Mouse (Mus musculus) adrenal gland, postnatal 36 days (tissue): ENCODE data around the gene Olfr201. TPM values are rescaled to one million over a fixed set of nuclear protein-coding genes. Genes with fewer than 3 reads are reported as not detected.
"Not testable (repeated sequence)": the region's sequence is repeated elsewhere in the genome, so short reads cannot be mapped to it uniquely, and the experiment has no call there.

Experiments
- DNase-seq, 2 experiments: peaks; one replicate each; pipeline ENCODE4 v3.0.0; 2021; ENCODE audit warnings: mixed read lengths in 1 of 2
- long read RNA-seq, 2 experiments: library from polyadenylated mRNA; stranded (forward); transcript quantifications; one replicate each; pipeline ENCODE4 v2.0.0; 2021; ENCODE audit warnings: borderline sequencing depth in 2 of 2
- total RNA-seq, 2 experiments: library from RNA; stranded (reverse); gene quantifications; 2 replicates each; pipeline ENCODE4 v1.2.3; 2021

Gene Olfr201
- total RNA-seq = not detected
- long read RNA-seq, experiment 1 = 0 reads
- long read RNA-seq, experiment 2 = 0 reads

DNA sequence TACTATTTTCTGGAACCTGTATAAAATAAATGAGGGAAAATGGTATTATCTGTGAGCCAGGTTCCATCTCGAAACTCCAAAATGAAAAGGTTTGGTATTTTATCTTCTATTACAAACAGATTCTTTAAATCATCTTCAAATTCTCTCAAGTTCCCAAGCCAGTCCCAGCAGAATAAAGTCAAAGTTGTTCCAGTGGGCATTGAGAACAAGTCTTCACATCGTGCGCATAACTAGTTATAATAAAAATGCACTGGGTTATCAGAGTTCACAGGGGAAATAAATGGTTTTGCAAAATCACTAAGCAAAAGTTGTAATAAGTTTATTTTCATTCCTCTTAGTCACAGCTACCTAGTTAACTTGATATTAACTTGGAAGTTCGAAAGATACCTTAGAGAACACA is at the start of gene Olfr201:
Gene Olfr201, minus strand, starts transcription at position 101 of the 400 bp plus-strand sequence.
- DNase-seq = not testable (repeated sequence)

DNA sequence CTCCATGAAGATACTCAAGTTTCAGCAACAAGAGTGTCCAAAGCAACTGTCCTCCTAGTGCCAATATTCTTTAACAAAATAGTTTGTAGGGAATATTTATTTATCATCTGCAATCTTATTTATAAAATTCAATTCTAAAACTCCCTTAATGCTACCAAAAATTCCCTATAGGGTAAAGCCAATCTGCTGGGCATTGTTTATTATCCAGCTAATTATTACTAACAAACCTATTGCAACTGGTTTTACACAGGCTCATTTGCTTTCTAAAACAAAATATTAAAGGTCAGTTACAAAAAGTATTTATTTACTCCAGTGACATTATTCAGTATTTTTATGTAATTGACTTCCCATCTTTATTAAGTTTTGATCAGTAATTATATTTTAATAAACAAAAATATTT is 45.7 kb upstream of the Olfr201 start, which contains the start of gene Olfr204:
Gene Olfr204, minus strand, starts transcription at position 101 of the 400 bp plus-strand sequence.
- DNase-seq = no peak

DNA sequence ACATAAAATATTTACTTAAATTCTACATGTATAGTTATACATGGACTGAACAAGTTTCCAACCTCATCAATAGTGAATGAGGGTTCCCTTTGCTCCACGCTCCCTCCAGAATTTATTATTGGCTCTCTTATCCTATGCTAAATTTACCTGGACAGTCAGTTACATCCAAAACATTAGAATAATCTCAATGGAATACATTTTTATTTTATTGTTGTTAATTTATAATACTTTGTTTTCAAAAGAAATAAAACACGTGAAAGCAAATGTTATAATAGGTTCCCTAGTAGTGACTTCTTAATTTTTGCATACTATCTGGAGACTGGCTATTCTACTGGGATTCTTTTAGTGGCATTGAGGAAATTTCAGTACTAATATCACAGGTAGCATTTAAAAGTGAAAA is 26.1 kb upstream of the Olfr201 start, which contains the start of gene Olfr203:
Gene Olfr203, plus strand, starts transcription at position 301 of the 400 bp plus-strand sequence.
- no peak for DNase-seq

DNA sequence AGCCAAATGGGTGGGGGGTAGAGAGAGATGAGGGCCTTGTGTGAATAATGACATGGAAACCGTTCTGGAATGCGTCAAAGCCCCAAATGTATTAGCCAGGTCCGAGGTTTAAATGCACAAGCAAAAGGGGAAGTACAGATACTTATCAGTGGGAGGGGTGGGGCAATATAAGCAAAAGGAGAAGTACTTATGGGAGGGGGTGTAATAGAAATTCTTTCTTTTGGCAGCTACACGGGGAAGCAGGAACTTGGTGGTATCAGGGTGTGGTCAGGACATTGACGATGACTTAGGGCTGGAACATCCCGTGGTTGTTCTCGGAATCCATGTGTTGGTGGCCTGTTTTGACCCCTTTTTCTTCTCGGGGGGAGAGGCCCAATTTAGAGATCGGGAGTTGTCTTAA is 15.1 kb upstream of the Olfr201 start:
- DNase-seq = not testable (repeated sequence)

DNA sequence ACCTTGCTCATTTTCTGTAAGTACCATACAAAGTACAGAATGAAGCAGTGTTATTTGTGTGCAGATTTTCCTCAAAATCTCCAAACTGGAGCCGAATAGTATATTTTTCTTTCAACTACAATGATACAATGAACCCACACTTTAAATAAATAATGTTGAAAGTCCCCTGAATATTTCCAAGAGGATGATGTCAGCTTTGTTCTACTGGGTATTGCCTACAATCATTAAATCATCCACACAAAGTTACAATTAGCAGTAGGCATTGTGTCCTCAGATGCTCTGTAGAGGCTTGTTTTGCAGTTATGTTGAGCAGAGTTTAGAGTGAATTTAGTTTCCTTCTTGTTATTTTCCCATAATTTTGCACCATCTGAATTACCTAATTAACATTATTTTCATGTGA is 14.3 kb upstream of the Olfr201 start, which contains the start of gene Olfr202:
Gene Olfr202, minus strand, starts transcription at position 101 of the 400 bp plus-strand sequence.
- no peak for DNase-seq

DNA sequence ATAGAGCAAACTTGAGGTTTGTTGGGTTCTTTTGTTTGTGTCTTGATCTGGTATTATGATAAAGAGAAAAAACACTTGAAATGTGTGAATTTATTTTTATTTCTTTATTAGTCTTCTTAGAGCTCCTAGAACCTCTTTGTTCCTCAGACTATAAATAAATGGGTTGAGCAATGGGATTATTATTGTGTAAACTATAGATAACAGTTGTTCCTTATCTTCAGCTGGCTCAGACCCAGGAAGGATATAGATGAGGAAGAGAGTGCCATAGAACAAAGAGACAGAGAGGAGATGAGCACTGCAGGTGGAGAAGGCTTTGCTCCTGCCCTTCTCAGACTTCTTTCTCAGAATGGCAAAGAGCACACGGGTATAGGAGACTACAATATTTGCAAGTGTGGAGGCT is 11.0 kb upstream of the Olfr201 start:
- no peak for DNase-seq

DNA sequence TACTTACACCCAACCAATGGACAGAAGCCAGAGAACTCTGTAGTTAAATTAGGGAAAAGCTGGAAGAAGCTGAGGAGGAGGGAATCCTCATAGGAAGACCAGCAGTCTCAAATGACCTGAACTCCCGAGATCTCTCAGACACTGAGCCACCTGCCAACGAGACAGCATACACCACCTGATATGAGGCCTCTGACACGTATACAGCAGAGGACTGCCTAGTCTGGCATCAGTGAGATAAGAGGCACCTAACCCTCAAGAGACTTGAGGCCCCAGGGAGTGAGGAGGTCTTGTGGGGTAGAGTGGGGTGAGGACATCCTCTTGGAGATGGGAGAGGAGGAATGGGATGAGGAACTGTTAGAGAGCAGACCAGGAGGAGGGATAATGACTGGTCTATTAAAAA is 8.1 kb upstream of the Olfr201 start:
- no peak for DNase-seq

DNA sequence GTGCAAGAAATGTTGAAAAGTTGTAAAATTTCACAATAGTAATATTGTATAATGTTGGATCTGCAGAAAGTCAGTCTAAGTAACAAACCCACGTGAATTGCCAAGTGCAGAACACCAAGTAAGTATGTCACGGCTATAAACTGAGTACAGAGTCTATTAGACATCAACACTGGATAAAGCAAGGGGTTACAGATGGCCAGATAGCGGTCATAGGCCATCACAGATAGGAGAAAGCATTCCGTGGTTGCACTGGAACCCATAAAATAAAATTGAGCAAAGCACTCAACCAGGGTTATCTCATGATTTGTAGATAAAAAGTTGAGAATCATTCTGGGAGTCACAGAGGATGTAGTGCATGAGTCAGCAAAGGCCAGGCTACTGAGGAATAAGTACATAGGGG is 3.3 kb downstream of the Olfr201 start:
- not testable (repeated sequence) for DNase-seq

DNA sequence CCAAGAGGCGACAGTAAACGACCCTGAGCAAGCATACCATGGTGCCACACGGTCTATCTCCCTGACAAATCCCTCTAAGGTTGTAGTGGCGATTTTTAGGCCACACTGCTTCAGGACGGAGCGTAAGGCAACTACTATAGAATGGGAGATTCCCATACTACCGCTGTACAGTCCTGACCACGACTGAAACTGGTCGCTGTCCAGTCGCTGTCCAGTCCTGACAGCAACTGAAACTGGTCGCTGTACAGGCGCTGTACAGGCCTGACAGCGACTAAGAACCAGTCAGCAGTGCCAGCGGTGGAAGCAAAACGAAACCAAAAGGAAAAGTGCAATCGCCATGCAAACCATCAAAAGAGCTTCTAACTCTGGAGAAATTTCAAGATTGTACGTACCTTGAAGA is 22.7 kb downstream of the Olfr201 start:
- no peak for DNase-seq

DNA sequence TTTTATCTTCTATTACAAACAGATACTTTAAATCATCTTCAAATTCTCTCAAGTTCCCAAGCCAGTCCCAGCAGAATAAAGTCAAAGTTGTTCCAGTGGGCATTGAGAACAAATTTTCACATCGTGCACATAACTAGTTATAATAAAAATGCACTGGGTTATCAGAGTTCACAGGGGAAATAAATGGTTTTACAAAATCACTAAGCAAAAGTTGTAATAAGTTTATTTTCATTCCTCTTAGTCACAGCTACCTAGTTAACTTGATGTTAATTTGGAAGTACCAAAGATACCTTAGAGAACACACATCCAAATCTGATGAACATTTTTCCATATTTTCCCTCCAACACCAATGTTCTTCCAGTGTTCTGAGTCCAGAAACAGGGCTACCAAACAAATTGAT is 52.8 kb downstream of the Olfr201 start, which contains the start of gene Olfr199:
Gene Olfr199, minus strand, starts transcription at position 101 of the 400 bp plus-strand sequence.
- DNase-seq = not testable (repeated sequence)

DNA sequence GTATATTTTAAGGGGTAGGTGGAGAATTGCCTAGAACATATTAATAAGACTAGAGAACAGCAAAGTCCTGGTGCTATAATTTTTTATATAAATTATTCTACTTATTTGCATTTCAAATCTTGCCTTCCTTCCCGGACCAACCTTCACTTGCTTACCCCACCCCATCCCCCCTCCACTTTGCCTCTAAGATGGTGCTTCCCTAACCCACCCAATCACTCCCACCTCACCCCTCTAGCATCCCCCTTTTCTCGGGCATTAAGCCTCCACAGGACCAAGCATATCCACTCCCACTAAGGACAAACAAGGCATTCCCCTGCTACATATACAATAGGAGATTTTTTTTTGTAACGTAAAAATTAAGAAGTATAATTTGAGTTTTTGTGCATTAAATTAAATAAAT is 54.6 kb downstream of the Olfr201 start:
- not testable (repeated sequence) for DNase-seq

Other genes starting within 250 kb of the Olfr201 start
- gene Olfr186, start 242.3 kb downstream of the Olfr201 start, total RNA-seq = not detected
- not detected for gene Olfr187, start 232.9 kb downstream of the Olfr201 start, total RNA-seq
- gene Olfr190, start 194.6 kb downstream of the Olfr201 start, total RNA-seq = not detected
- not detected for gene Olfr191, start 182.8 kb downstream of the Olfr201 start, total RNA-seq
- gene Olfr193, start 160.8 kb downstream of the Olfr201 start, total RNA-seq = not detected
- gene Olfr194, start 151.6 kb downstream of the Olfr201 start, total RNA-seq = not detected
- not detected for gene Olfr195, start 125.6 kb downstream of the Olfr201 start, total RNA-seq
- not detected for gene Olfr196, start 102.2 kb downstream of the Olfr201 start, total RNA-seq
- not detected for gene Olfr198, start 69.1 kb downstream of the Olfr201 start, total RNA-seq
- gene Olfr199, start 52.9 kb downstream of the Olfr201 start, total RNA-seq = not detected
- not detected for gene Olfr202, start 14.2 kb upstream of the Olfr201 start, total RNA-seq
- gene Olfr203, start 26.2 kb upstream of the Olfr201 start, total RNA-seq = not detected
- not detected for gene Olfr204, start 45.6 kb upstream of the Olfr201 start, total RNA-seq
- gene Olfr205, start 58.5 kb upstream of the Olfr201 start, total RNA-seq = not detected
- gene Olfr206, start 76.6 kb upstream of the Olfr201 start, total RNA-seq = not detected
- not detected for gene Olfr209, start 91.4 kb upstream of the Olfr201 start, total RNA-seq
- gene Gabrr3, start 134.7 kb upstream of the Olfr201 start, total RNA-seq = not detected
- 10 to 100 TPM; 23.9 to 26.1 TPM for gene Riox2, start 199.1 kb upstream of the Olfr201 start, total RNA-seq